Mouse (Mus musculus) layer of hippocampus, postnatal 10 days (tissue): Measurements from ENCODE around the gene Kif28. TPM values are rescaled to one million over a fixed set of nuclear protein-coding genes. Genes with fewer than 3 reads are reported as not detected.

Source experiments
- DNase-seq, 2 experiments: peaks; one replicate each; pipeline ENCODE4 v3.0.0; 2021; ENCODE audit warnings: low spot score in 2 of 2
- total RNA-seq, 2 experiments: library from RNA; stranded (reverse); gene quantifications; 2 replicates each; pipeline ENCODE4 v1.2.3; 2021

Gene Kif28
- total RNA-seq, 2 experiments from 2014 or later: 0.16 to 0.46 TPM

GRCm38 (mm10) chr1:179648678-179649077 lies 96.4 kb downstream of the Kif28 start:
- DNase-seq: peak in 1 of 2 experiments; percentile 0

GRCm38 (mm10) chr1:179645980-179646268 lies 99.1 kb downstream of the Kif28 start:
- no peak for DNase-seq

Other genes starting within 250 kb of the Kif28 start
- 10 to 100 TPM; 21.8 to 26.0 TPM for gene Smyd3, start 227.2 kb downstream of the Kif28 start, total RNA-seq
- gene Tfb2m, start 199.0 kb downstream of the Kif28 start, total RNA-seq: 10 to 100 TPM; 26.6 to 27.8 TPM
- gene Cnst, start 198.9 kb downstream of the Kif28 start, total RNA-seq: 10 to 100 TPM; 28.8 to 30.0 TPM
- gene Sccpdh, start 77.1 kb downstream of the Kif28 start, total RNA-seq: 10 to 100 TPM; 78.3 to 82.9 TPM
- not detected for gene Gm10518, start 58.1 kb upstream of the Kif28 start, total RNA-seq
- 10 to 100 TPM; 24.6 to 34.1 TPM for gene Ahctf1, start 58.4 kb upstream of the Kif28 start, total RNA-seq
- gene Cdc42bpa, start 215.2 kb upstream of the Kif28 start, total RNA-seq: 100 to 1,000 TPM; 220 to 243 TPM